Mouse (Mus musculus) small intestine, adult 2 months (tissue): ENCODE measurements at regions not wholly inside any gene's neighbourhood (a gene's known extent, or its start where the extent isn't known, plus 50 kb on each side); places are given as distances from the start of the nearest gene placed in this dataset.

Experiments used
- CTCF ChIP-seq: fragments of 200-500 bp; IDR thresholded peaks from 2 replicates; pipeline ENCODE4 v1.5.1; 2012; ENCODE audit warnings: low read depth, mild to moderate bottlenecking, control low read depth, inconsistent platforms, low read length, moderate library complexity, mixed read lengths; ENCODE audit not compliant: insufficient replicate concordance, insufficient read length; ENCODE audit errors: extremely low read depth
- POLR2A ChIP-seq: fragments of 200-500 bp; IDR thresholded peaks from 2 replicates; pipeline ENCODE4 v1.6.1; 2012; ENCODE audit warnings: low read depth, mild to moderate bottlenecking, control low read depth, inconsistent platforms, low read length, moderate library complexity

DNA sequence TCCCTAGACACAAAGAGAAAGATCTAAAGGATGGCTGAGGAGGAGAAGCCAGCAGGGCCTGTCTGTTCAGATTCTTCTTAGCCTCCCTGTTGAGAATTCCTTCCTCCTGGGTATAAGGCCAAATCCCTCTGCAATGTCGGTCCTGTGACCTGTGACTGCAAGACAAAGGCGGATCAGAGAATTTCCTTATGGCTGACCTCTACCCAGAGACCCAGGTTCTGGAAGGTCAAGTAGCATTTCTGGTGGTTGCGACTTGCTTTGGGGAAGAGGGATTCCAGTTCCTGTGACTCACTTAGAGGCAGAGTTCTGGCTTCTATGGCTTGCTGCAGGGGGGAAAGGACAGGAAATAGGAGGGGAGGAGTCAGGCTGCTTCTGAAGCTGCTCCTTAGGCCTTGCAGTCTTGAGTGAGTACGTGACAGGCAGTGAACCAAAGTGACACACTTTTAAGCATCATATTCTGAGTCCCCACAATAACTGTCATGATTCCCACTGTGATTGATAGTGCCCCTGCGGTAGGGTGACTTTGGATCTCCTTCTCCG lies 387.4 kb upstream of the 4930412O13Rik start:
- TF ChIP-seq CTCF (no peak), POLR2A (no peak)
